Mouse (Mus musculus) kidney, postnatal 4 days (tissue): Measurements from ENCODE around the gene Ankrd27.

Experiments used
- DNase-seq, 2 experiments: peaks; one replicate each; pipeline ENCODE4 v3.0.0; 2021; ENCODE audit warnings: mixed read lengths in 2 of 2

Gene Ankrd27

GRCm38 (mm10) chr7:35646317-35647081 is 60.5 kb downstream of the Ankrd27 start:
- peak; percentile 48 to 63 for DNase-seq

GRCm38 (mm10) chr7:35647101-35647698 is 61.2 kb downstream of the Ankrd27 start, which contains the start of gene Pdcd5:
Gene Pdcd5 (minus strand): TSS chr7:35647521.
- peak; percentile 99 for DNase-seq

DNA sequence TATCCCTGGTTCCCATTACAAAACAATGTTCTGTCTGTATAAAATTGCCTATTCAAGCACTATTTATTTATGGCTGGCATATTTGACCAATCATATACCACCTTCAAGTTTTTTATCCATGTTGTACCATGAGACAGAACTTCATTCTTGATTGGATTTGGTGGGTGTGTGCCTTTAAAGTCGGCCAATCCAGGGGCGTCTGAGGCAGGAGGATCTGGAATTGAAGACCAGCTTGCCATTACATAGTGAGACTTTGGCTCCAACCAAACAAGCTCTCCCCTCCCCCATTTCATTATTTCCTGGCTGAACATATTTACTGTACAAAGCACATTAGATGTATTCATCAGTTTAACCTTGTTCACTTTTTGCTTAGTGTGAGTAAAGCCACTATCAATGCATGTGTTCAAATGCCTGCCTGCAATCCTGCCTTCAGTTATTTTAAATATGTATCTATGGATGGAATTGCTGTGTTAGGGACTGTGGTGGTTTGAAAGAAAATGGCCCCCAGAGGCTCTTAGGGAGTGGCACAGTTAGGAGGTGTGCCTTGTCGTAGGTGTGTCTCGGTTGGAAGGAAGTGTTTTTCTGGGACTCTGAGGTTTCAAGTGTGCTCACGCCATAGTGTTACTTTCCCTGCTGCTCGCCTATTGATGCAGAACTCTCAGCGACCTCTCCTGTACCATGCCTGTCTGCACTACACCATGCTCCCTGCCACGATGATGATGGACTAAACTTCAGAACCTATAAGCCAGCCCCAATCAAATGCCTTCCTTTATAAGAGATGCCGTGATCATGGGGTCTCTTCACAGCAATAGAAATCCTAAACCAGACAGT is 62.4 kb downstream of the Ankrd27 start:
- no peak for DNase-seq

- peak; percentile 83 to 86 for DNase-seq
These were observed 63.0 kb downstream of the Ankrd27 start for GRCm38 (mm10) chr7:35649071-35649470.

- peak; percentile 12 to 34 for DNase-seq
These were observed 64.8 kb downstream of the Ankrd27 start for GRCm38 (mm10) chr7:35650716-35651410.

DNA sequence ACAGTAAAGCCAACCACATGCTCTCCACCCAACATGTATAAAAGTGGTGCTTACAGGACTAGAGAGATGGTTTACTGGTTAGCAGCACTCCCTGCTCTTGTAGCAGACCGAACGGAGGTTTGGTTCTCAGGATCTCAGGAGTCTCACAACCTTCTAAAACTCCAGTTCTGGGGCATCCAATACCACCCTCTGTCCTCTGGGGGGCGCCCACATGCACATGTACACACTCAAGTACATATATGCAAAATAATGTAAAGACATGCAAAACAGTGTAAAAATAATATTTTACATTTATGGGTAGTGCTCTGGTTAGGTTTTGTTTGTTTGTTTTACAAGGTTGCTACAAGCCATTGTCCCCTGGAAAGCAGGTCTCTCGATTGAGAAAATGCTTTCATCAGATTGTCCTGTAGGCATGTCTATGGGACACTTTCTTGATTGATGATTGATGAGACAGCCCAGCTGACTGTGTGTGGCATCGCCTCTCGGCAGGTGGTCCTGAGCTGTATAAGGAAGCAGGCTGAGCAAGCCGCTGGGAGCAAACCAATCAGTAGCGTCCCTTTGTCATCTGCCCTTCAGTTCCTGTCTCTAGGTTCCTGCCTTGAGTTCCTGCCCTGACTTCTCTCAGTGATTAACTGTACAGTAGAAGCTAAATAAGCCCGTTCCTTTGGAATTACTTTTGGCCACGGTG is 65.7 kb downstream of the Ankrd27 start:
- no peak for DNase-seq

DNA sequence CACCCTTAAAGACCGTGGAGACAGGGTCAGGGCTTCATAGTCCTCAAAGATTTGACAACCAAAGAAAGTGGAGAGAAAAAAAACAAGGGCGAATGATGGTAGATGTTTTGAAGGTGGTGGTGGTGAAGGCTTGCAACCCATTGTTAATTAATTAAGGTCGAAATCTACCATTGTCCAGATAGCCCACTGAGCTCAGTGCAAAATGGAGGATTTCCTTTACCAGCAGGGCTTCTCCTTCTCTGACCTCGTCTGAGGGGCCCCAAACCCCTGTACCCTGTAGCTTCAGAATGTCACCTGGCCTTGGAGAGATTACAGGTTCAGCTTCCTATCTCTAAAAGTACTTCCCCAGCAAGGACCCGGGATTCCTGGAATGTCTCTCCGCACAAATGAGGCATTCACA is 71.8 kb downstream of the Ankrd27 start:
- DNase-seq: no peak

DNA sequence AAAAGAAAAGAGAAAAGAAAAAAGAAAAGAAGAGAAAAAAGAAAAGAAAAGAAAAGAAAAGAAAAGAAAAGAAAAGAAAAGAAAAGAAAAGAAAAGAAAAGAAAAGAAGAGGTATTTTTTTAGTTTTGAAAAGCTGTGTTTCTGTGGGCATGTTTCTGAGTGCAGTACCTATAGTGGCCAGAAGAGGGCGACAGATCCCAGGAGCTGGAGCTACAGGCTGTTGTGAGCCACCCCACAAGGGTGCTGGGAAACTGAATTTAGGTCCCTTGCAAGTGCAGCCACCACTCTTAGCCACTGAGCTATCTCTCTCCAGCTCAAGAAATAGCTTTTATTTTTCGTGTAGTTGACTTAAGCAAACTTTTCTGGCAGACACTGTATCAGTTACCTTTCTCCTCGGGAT is 73.1 kb downstream of the Ankrd27 start:
- DNase-seq: peak; percentile 59 to 60

- DNase-seq: peak in 1 of 2 experiments; percentile 29
These were observed 77.8 kb downstream of the Ankrd27 start for GRCm38 (mm10) chr7:35663790-35664376.

DNA sequence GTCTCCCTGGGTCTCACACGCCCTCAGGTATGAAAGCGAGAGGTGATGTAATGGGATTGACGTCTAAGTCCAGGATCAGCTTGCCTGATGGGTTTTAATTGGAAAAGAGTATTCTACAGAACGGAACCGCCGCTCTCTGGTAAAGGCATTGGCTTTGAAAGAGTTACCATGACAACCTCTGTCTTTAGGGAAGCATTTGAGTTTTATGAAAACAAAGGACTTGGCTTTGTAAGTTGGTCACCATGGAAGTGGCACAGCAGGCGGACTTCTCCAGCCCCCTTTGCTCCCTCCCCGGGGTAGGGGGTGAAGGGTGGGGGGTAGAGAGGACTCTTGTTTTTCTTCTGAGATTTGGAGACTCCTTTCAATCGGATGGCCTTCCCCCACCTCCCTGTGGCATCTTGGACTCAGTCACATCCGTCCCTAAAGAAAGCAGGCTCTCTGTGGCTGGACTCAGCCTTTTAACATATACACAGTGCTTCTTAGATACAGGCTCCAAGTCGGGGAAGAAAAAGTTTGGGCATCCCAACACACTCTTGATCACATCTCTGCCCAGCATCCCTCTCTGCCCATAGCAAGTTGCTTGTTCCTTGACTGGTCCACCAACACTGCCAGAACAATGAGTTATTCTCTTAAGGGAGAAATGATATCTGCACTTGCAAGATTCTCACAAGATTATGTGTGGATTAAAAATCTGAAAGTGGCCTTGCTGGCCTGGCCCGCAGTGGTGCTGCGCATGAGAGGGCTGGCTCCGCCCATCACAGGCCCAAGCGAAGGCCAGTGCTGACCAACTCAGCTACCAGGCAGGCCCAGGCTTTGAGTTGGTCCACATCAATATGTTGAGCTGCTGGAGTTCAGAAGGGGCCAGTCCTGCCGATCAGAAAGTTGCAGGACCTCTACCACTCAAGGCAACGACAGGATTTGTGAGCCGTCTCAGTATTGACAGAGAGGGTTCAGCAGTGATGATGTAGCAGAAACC is 82.3 kb downstream of the Ankrd27 start:
- no peak for DNase-seq

DNA sequence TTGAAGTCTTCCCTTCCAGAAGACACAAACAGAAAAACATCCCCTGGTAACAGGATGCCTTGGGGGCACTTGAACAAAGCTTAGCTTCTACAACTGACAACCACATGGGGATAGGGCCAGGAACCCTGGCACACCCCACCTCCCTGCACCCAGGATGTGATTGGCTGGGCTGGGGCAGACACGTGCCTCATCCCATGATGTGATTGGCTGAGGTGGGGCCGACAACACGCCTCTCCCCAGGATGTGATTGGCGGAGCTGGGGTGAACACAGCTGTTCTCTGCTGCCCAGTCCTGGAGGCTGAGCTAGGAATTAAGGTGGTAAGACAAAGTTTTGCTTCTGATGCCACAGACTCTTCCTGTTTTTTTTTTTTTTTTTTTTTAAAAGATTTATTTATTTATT is 92.9 kb downstream of the Ankrd27 start:
- no peak for DNase-seq

DNA sequence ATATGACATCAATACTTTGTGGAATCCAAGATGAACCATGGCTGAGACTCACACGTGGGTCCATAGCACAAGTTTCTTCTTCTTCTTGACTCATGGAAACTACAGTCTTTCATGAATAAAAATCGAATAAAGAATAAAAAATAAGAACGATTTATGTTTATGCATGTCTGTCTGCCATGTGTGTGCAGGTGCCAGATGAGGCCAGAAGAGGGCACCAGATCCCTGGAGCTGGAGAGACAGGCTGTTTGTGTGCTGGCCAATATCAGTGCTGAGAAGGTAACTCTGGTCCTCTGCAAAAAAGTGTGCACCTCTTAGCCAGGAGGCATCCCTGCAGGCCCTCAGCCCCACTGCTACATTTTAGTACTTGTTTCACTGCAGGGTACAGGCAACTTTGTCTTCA is 95.5 kb downstream of the Ankrd27 start:
- DNase-seq: no peak

DNA sequence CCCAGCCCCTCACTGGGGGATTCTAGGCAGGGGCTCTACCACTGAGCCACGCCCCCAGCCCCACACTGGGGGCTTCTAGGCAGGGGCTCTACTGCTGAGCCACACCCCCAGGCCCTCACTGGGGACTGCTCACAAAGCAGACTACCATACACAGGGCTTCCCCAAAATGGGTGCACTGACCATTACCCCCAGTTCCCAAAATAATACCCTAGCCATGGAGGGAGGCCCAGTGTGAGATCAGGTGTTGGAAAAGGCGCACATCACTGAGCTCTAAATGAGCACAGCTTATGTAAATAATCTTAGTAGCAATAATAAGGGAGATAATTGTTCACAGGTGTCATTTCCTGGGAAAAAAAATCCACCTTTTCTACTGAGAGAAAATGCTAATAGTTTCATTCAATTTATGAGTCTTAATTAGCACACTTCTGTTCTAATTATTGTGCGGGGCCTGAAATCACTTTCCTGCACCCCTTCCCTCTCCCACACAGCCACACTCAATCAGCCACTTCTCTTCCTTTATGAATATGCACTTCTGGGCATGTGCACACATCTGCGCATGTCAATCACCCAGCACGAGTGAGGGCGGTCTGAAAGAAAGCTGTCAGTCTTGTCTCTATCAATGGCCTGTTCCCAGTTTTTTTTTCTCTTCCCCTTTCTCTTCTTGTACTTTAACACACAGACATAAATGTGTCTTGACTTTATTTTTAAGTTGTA is 97.5 kb downstream of the Ankrd27 start:
- no peak for DNase-seq

DNA sequence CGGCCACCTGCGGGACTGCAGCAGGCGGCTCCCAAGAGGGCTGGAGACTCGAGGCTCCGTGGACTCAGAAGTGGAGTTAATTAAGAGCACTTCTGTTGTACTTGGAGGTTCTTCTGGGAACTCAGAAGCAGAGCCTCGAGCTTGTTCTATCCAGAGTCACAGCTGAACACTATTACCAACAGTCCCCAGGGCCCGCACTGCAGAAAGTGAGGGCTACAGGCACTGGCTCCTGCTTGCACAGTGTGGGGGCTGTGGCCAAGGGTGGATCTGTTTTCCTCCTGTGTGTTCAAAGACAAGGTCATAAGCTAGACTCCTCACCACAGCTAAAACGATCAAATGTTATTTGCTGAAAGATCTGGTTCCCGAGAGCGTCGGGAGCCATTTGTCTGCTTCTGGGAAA is 100.2 kb downstream of the Ankrd27 start:
- peak; percentile 20 to 31 for DNase-seq

DNA sequence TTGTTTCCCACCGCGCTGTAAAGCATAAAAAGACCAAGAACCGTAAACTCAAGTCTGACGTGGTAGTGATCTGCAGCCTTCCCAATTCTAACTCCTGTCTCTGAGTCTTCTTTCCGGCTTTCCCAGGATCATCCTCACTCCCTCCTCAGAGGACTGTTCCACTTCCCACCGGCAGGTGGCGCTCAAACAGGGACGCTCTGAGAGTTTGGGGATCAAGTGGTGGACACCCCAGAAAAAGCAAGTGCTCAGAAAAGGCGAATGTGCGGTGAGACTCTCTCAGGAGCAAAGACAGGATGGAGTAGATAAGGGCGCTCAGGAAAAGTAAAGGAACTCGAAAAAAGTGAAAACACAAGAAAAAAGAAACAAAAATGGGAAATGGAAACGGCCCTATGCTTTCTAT is 100.7 kb downstream of the Ankrd27 start:
- peak; percentile 76 to 78 for DNase-seq

GRCm38 (mm10) chr7:35687229-35687628 is 101.2 kb downstream of the Ankrd27 start:
- peak; percentile 52 to 70 for DNase-seq

- DNase-seq: no peak
These were observed 102.2 kb downstream of the Ankrd27 start for GRCm38 (mm10) chr7:35688276-35688675.
